Mouse (Mus musculus) cortical plate, adult 2 months (tissue): ENCODE results near the gene 6030445D17Rik.
A peak's percentile ranks its signal among the peaks of the same experiment; 100 is the strongest.

Source experiments
- CTCF ChIP-seq: fragments of 200-500 bp; IDR thresholded peaks from 2 replicates; pipeline ENCODE4 v1.5.1; 2011; ENCODE audit warnings: mild to moderate bottlenecking, control low read depth, low read length; ENCODE audit not compliant: insufficient read depth; ENCODE audit errors: extremely low read depth
- POLR2A ChIP-seq: fragments of 200-500 bp; IDR thresholded peaks from 2 replicates; pipeline ENCODE4 v1.6.1; 2011; ENCODE audit warnings: mild to moderate bottlenecking, low read length, control low read depth; ENCODE audit not compliant: insufficient read depth; ENCODE audit errors: extremely low read depth

- TF ChIP-seq POLR2A, result no peak
- peak; percentile 96 for TF ChIP-seq CTCF
These were observed 7.2 kb upstream of the 6030445D17Rik start for GRCm38 (mm10) chr4:136454850-136455260.
